Mouse (Mus musculus) hindbrain, embryonic 15.5 days (tissue): ENCODE results near the gene Syt7. TPM values are rescaled to one million over a fixed set of nuclear protein-coding genes. Genes with fewer than 3 reads are reported as not detected.
A peak's percentile ranks its signal among the peaks of the same experiment; 100 is the strongest.

Experiments
- ATAC-seq: fragments of 200-750 bp; cut with Nextera tagmentation; 2 replicates; pipeline ENCODE4 v1.8.0; 2017; ENCODE audit warnings: low read depth, moderate number of reproducible peaks, moderate TSS enrichment; ENCODE audit not compliant: low FRiP score
- H3K27ac ChIP-seq: fragments of 300-500 bp; sonication (generic); replicated peaks from 2 replicates; pipeline ENCODE4 v1.5.1; 2015; ENCODE audit warnings: mild to moderate bottlenecking, inconsistent platforms
- H3K27me3 ChIP-seq: fragments of 300-500 bp; sonication (generic); 2 replicates; pipeline ENCODE4 v1.6.1; 2015; ENCODE audit warnings: control low read depth, inconsistent platforms
- H3K36me3 ChIP-seq: fragments of 300-500 bp; sonication (generic); 2 replicates; pipeline ENCODE4 v1.6.1; 2015; ENCODE audit warnings: control low read depth, inconsistent platforms
- H3K4me1 ChIP-seq: fragments of 300-500 bp; sonication (generic); replicated peaks from 2 replicates; pipeline ENCODE4 v1.6.1; 2015; ENCODE audit warnings: control low read depth, inconsistent platforms
- H3K4me2 ChIP-seq: fragments of 300-500 bp; sonication (generic); 2 replicates; pipeline ENCODE4 v1.6.1; 2015; ENCODE audit warnings: moderate library complexity, mild to moderate bottlenecking, inconsistent platforms
- H3K4me3 ChIP-seq: fragments of 300-500 bp; sonication (generic); 2 replicates; pipeline ENCODE4 v1.5.1; 2015; ENCODE audit warnings: mild to moderate bottlenecking, inconsistent platforms
- H3K9ac ChIP-seq: fragments of 300-500 bp; sonication (generic); 2 replicates; pipeline ENCODE4 v1.6.1; 2015; ENCODE audit warnings: inconsistent platforms
- H3K9me3 ChIP-seq: fragments of 300-500 bp; sonication (generic); 2 replicates; pipeline ENCODE4 v1.6.1; 2016; ENCODE audit warnings: control low read depth, inconsistent platforms
- WGBS: fragments of 180-500 bp; shearing (Covaris S2); methylation state at CpG from one replicate; pipeline ENCODE4 v1.1.7; 2015; 5-methylcytosine and 5-hydroxymethylcytosine counted together
- polyA plus RNA-seq: library from polyadenylated mRNA; unstranded; fragments of >200 nt; fragmentation: Nextera tagmentation; extraction: Ambion mirVana; gene quantifications from 2 replicates; pipeline ENCODE4 v1.2.1, GENCODE M21; 2015

Gene Syt7
- polyA plus RNA-seq, 1 experiment from 2014 or later = 17.4 TPM

DNA sequence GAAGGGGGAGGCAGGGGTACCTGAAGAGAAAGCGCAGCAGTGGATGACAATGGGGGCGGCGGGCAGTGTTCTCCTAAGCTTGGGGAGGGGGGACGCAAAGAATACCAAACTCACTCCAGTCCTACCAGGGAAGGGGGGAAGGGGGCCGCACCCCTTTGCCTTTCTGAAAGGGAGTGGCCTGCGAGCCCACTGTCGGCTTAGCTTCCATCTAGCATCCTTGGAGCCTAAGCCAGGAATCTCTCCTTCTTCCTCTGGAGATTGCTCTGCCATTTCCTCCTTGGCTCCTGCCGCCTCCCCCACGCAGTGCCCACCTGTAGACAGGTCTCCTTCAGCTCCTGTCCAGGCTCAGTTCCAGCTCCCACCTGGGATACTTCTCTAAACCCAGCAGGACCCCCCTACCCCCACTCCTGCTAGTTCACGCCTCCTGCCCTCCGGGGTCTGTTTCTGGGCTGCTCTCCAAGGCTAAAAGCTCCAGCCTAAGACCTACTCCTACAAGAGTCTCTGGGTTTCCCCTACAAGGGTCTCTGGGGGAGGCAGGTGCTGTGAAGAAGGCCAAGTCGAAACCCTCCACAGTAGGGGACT lies 1.3 kb downstream of the Syt7 start:
- Histone ChIP-seq H3K9me3 (no peaks in the 10 kb centered on the region), H3K27ac (0 out of 2 replicates have a peak overlapping the region, but pooled peaks have one; percentile 66), H3K4me1 (peaks cover 52% of the 10 kb centered on the region), H3K9ac (peak overlapping the region; percentile 70), H3K36me3 (no peaks in the 10 kb centered on the region), H3K4me2 (peak overlapping the region; percentile 68), H3K27me3 (no peaks in the 10 kb centered on the region), H3K4me3 (peak overlapping the region; percentile 86)
- WGBS = 9% methylated on average over 12 of the region's 12 CpGs
- ATAC-seq = no peak

DNA sequence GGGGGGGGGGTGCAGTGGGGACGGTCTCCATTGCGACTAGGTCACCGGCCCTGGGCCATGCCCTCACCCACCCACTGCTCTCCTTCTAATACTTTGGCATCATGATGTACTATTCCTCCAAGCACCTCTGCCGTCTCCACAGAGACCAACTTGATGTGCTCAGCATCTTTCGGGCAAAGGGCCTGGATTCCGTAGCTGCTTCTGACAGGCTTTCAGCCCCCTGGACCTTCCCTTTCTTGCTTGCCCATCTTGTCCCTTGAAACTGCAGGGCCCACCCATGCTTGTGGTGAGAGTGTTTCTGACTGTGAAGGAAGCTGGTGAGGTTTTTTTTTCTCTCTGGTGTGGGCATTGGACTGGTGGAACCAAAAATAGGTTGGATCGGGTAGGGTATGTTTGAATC lies 2.1 kb downstream of the Syt7 start:
- no peak for ATAC-seq
- H3K4me1 ChIP-seq = peaks cover 56% of the 10 kb centered on the region
- WGBS = 74% methylated on average over 7 of the region's 7 CpGs

DNA sequence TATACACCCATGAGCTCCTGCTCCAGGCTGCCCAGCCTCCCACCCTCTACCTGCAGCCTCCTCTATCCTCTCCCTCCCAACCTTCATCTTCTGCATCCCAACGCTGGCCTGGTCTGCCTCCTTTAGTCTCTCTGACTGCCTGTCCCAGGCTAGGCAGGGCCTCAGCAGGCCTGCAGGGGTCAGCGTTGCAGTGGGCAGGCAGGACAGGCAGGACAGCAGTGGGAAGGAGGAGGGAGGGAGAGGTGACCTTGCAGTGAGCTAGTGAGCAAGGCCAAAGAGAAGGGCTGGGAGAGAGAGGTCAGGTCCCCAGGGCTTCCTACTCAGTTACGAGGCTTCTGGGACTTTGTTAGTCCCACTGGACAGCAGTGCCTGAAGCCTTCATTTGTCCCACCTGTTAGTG lies 3.1 kb downstream of the Syt7 start:
- Histone ChIP-seq H3K4me2 (no peak overlapping the region), H3K9me3 (no peaks in the 10 kb centered on the region), H3K27ac (no peak overlapping the region), H3K27me3 (no peaks in the 10 kb centered on the region), H3K36me3 (no peaks in the 10 kb centered on the region), H3K4me1 (peaks cover 56% of the 10 kb centered on the region), H3K9ac (no peak overlapping the region), H3K4me3 (no peak overlapping the region)
- ATAC-seq = no peak
- 26% methylated on average over 3 of the region's 3 CpGs for WGBS

More for the DNA sequence above, 2.1 kb downstream of the Syt7 start:
- Histone ChIP-seq H3K36me3 (no peaks in the 10 kb centered on the region), H3K9me3 (no peaks in the 10 kb centered on the region), H3K27me3 (no peaks in the 10 kb centered on the region), H3K27ac (no peak overlapping the region), H3K9ac (no peak overlapping the region), H3K4me3 (peak overlapping the region; percentile 86), H3K4me2 (peak overlapping the region; percentile 68)

DNA sequence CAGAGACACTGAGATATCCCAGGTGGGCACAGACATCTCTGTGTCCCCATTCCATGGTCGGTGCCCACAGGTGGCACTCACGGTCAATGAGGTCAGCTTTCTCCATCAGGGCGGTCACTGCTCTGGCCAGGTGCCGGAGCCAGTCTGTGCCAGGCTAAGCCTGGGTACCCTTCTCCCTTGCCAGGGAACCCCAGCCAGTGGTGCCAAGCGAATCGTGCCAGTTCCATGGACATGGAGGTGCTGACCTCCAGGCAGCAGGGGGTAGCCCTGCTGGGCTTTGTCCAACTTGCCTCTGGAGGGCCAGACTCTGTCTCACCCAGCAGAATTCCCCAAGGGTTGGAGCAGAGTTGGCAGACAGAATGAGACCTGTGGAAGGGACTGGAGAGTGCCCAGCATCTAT lies 4.6 kb downstream of the Syt7 start:
- Histone ChIP-seq H3K4me3 (no peak overlapping the region), H3K4me2 (peak overlapping the region; percentile 38), H3K27ac (no peak overlapping the region), H3K27me3 (no peaks in the 10 kb centered on the region), H3K9ac (no peak overlapping the region), H3K4me1 (peaks cover 56% of the 10 kb centered on the region), H3K36me3 (no peaks in the 10 kb centered on the region), H3K9me3 (no peaks in the 10 kb centered on the region)
- no peak for ATAC-seq
- 87% methylated on average over 6 of the region's 6 CpGs for WGBS

DNA sequence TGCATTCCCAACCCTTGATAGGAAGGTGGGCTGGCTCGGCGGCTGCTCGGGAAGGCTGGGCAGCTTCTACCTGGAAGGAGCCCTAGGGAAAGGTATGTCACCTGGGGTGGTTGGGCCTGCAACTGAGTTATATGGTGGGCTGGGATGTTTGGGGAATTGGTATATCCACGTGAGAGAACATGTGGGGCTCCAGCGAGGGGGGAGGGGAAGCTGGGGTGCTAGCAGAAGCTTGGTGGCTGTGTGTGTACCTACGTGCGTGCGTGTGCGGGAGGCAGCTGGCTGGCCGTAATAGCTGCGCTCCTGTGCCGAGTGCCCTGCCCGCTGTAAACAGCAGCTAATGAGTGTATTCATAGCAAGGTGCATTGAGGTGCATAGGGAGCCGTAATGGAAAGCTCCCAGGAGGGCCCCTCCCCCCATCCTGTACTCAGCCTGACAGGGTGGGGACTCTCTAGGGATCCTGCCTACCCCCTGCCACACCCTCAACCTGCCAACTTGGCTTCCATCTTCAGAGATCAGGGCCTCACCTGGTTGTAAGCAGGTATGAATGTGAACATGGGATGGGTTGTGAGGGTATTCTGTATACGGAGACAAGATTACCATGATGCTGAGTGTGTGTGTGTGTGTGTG lies 5.1 kb downstream of the Syt7 start:
- Histone ChIP-seq H3K27ac (no peak overlapping the region), H3K36me3 (no peaks in the 10 kb centered on the region), H3K4me3 (peak overlapping the region; percentile 8; the same call in 1 of the 2 replicates), H3K9ac (no peak overlapping the region), H3K9me3 (no peaks in the 10 kb centered on the region), H3K27me3 (no peaks in the 10 kb centered on the region), H3K4me2 (peak overlapping the region; percentile 38), H3K4me1 (peaks cover 53% of the 10 kb centered on the region)
- WGBS = 60% methylated on average over 15 of the region's 15 CpGs
- ATAC-seq = peak; percentile 8; the same call in 1 of the 2 replicates

DNA sequence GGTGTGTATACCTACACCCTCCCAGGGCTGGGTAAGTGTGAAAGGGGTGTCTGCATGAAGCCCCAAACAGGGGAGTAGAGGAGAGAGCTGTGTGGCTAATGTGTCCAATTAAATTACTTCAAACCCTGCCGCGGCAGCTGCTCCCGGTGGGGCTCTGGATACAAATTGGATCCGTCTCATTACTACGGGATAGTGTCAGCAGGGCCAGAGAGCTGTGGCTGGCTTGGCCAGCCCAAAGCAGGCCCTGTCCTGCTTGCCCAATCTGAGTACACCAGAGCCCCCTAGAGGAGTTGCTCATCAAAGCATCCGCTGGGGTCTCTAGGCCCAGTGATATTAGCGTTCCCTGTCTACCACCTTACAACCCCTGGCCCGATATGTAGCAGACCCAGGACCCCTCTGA lies 6.3 kb downstream of the Syt7 start:
- ATAC-seq = peak; percentile 50; the same call in 1 of the 2 replicates
- Histone ChIP-seq H3K4me2 (no peak overlapping the region), H3K9me3 (no peaks in the 10 kb centered on the region), H3K27me3 (no peaks in the 10 kb centered on the region), H3K27ac (0 out of 2 replicates have a peak overlapping the region, but pooled peaks have one; percentile 3), H3K36me3 (no peaks in the 10 kb centered on the region), H3K4me1 (peaks cover 45% of the 10 kb centered on the region), H3K9ac (no peak overlapping the region), H3K4me3 (no peak overlapping the region)
- 16% methylated on average over 8 of the region's 8 CpGs for WGBS

DNA sequence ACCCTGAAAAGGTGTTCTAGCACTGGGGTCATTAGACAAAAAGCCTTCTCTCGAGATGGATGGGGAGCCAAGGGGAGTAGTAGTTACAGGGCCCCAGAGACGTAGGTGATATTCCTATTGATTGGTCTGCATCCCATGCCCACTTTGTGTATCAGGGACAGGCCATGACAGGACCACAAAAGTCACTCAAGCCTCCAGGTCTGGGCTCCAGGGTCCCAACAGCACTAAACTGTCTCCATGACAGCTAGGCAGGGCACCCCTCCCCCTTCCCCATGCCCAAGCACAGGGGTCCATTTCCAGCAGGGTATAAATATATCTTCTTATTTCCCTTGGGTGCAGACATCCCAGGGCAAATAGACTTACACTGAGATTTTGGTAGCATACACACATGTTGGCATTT lies 8.1 kb downstream of the Syt7 start:
- Histone ChIP-seq H3K27ac (no peak overlapping the region), H3K9ac (no peak overlapping the region), H3K4me1 (peaks cover 28% of the 10 kb centered on the region), H3K4me3 (no peak overlapping the region), H3K36me3 (no peaks in the 10 kb centered on the region), H3K4me2 (no peak overlapping the region), H3K27me3 (no peaks in the 10 kb centered on the region), H3K9me3 (no peaks in the 10 kb centered on the region)
- WGBS = 89% methylated on average over 2 of the region's 2 CpGs
- ATAC-seq = no peak

DNA sequence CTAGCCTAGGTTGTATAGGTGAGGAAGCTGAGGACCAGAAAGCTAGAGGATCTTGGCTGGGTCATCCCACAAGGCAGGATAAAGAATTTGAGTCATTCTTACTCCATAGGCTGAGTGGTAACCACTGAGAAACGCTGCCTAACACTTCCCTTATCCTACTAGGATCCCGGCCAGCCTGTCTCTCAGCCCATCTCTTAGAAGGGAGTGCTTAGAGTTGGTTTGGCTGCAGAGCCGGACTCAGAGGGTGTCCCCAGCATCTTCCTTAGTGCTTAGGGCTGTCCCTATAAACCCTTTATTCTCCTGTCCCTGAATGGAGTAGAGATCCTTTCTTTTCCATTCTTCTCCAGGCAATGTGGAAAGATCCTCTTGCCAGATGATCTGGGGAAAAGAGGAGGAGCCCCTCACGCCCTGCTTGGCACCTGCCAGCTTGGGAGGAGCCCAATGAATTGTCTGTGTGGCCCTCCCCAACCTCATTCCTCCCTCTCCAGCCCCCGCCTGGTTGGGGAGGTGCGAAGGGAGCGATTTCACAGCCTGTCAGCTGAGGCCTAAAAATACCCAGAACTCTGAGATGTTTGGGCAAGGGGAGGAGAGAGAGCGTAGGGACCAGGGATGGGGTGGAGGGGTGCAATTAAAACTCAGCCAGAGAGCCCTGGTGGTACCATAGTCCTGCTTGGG lies 8.7 kb downstream of the Syt7 start:
- Histone ChIP-seq H3K9me3 (no peaks in the 10 kb centered on the region), H3K27me3 (no peaks in the 10 kb centered on the region), H3K27ac (no peak overlapping the region), H3K4me2 (no peak overlapping the region), H3K4me3 (no peak overlapping the region), H3K4me1 (peaks cover 26% of the 10 kb centered on the region), H3K36me3 (no peaks in the 10 kb centered on the region), H3K9ac (no peak overlapping the region)
- 43% methylated on average over 8 of the region's 8 CpGs for WGBS
- ATAC-seq = no peak

DNA sequence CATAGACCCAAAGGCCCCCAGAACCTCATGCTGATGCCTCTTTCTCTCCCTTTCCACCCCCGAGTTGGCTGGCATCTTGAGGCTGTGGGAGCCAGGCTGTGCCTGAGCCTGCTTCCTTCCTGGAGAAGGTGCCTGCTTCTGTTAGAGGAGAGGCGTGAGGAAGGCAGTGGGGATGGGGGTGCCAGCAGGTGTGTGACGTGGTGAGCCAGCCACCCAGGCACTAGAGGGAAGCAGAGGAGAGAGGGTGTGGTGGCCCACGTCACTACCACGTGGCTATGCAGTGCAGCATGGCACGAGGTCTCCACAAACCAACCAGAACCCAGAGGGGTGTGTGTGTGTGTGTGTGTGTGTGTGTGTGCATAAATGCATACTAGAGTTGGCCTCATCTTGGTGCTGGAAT lies 9.4 kb downstream of the Syt7 start:
- Histone ChIP-seq H3K4me3 (no peak overlapping the region), H3K9ac (no peak overlapping the region), H3K4me1 (peaks cover 22% of the 10 kb centered on the region), H3K27me3 (no peaks in the 10 kb centered on the region), H3K9me3 (no peaks in the 10 kb centered on the region), H3K36me3 (no peaks in the 10 kb centered on the region), H3K27ac (no peak overlapping the region), H3K4me2 (no peak overlapping the region)
- no peak for ATAC-seq
- WGBS = 75% methylated on average over 6 of the region's 6 CpGs

DNA sequence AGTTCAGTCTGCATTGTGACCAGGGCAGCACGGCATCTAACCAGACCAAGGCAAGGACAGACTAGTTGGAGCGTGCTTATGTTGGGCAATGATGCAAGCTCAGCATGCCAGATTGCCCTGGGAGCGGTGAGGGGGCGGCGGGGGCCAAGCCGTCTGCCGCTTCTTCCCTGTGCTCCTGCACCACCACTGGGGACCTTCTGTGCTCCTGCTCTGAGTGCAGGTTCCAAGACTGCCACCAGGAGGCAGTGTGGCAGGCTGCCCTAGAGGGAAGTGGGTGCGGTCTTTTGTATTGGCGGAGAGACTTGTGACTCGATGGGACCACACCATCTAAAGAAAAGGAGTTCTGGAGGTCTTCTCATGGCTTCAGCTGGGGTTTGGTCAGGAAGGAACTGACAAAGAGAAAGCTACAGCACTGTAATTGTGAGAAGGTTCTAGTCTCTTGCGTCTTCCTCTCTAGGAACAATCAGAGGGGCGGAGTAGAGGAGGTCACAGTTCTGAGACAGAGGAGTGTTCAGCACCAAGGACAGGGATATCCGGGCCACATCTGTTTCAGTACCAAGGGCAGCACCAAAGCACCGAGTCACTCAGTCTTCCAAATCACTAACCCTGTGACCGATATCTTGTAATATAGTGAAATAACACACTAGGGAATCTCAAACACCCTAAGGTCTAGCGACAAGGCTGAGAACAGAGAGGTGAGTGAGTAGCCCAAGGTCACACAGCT lies 14.0 kb downstream of the Syt7 start:
- H3K36me3 ChIP-seq = no peaks in the 10 kb centered on the region
- WGBS = 33% methylated on average over 16 of the region's 16 CpGs
- no peaks in the 10 kb centered on the region for H3K9me3 ChIP-seq
- no peak overlapping the region for H3K4me2 ChIP-seq
- H3K9ac ChIP-seq = no peak overlapping the region
- no peaks in the 10 kb centered on the region for H3K27me3 ChIP-seq
- H3K4me3 ChIP-seq = no peak overlapping the region
- ATAC-seq = no peak
- peaks cover 22% of the 10 kb centered on the region for H3K4me1 ChIP-seq
- no peak overlapping the region for H3K27ac ChIP-seq

DNA sequence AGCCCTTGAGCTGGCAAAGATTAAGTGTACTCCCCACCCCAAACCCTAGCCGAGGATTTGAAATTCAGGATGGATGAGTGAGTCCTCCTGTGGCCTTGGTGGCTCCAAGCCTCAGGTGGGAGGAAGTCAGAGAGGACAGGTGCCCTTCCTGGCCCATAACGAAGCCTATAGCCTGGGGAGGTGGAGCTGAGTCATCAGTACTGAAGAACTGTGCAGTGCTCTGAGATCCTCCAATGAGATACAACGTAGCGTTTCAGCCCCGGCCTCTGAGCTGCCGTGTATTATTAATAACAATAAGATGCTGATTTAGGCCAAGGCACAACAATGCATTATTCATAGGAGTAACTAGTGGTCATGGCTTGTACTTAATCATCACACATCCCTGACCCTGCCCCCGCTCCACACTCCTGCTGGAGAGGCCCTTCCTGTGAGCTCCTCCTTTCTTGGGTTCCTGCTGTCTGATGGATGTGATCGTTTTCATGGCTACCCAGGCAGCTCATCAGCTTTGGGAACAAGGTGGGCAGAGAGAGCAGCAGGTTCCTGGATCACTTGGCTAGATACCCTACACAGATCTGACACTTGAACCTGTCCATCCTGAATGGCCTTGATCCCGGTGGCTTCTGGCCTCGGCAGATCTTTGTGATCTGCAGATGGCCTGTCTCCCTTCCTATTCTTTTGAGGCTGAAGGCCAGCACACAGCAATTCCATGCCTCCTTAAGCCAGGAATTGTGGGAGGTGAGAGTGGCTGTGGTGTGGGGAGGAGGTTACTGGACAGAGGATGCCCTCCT lies 14.9 kb downstream of the Syt7 start:
- Histone ChIP-seq H3K9me3 (no peaks in the 10 kb centered on the region), H3K27me3 (no peaks in the 10 kb centered on the region), H3K9ac (no peak overlapping the region), H3K4me3 (no peak overlapping the region), H3K4me1 (peaks cover 22% of the 10 kb centered on the region), H3K36me3 (no peaks in the 10 kb centered on the region), H3K27ac (peak overlapping the region; percentile 49), H3K4me2 (no peak overlapping the region)
- 51% methylated on average over 10 of the region's 10 CpGs for WGBS
- no peak for ATAC-seq
